Mouse (Mus musculus) urinary bladder, postnatal 14 days (tissue): ENCODE results near the gene Sgsh.

ENCODE experiments used
- DNase-seq: peaks from one replicate; pipeline ENCODE4 v3.0.0; 2021; ENCODE audit warnings: low spot score

The Sgsh gene

DNA sequence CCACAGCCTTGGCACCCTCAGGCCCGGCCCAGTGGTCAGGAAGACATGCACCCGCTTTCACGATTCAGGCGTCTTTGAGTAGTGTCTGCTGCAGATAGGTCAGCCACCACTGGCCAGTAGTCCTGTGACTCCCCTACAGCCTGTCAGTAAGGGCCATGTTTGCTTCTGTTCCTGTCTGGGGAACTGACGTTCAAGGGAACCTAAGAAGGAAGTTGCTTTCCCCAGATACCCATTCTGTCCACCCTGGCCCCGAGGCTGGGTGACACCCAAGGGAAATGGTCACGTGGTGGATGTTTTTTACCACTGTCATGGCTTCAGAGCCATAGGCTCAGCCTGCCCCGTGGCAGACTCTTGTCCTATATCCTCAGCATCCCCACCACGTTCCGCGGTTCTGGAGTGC lies 22.0 kb upstream of the Sgsh start:
- no peak for DNase-seq

GRCm38 (mm10) chr11:119375425-119375824 lies 20.1 kb upstream of the Sgsh start:
- no peak for DNase-seq

DNA sequence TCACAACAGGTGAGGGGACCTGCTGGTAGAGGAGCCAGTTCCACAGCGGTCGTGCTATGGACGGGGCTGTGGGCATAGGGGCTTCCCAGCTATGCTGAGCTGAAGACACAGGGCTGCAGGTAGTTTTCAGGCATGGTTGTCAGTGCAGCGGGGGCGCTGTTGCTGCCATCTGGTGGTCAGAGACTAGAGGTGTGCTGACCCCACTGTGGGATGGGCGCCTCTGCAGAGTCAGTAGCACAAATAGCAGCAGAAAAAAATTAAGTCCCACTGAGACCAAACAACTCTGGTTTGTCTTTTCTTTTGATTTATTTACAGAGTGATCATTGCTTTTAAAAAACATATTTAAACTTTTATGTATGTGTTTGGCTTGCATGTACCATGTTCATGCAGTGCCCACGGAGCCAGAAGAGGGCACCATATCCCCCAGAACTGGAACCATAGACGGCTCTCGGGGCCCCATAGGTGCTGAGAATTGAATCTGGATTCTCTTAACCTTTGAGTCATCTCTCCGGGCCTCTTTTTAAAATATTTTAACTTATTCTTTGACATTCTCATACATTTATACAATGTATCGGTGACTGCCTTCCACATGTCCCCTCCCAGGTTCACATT lies 8.3 kb upstream of the Sgsh start:
- peak; percentile 66 for DNase-seq

DNA sequence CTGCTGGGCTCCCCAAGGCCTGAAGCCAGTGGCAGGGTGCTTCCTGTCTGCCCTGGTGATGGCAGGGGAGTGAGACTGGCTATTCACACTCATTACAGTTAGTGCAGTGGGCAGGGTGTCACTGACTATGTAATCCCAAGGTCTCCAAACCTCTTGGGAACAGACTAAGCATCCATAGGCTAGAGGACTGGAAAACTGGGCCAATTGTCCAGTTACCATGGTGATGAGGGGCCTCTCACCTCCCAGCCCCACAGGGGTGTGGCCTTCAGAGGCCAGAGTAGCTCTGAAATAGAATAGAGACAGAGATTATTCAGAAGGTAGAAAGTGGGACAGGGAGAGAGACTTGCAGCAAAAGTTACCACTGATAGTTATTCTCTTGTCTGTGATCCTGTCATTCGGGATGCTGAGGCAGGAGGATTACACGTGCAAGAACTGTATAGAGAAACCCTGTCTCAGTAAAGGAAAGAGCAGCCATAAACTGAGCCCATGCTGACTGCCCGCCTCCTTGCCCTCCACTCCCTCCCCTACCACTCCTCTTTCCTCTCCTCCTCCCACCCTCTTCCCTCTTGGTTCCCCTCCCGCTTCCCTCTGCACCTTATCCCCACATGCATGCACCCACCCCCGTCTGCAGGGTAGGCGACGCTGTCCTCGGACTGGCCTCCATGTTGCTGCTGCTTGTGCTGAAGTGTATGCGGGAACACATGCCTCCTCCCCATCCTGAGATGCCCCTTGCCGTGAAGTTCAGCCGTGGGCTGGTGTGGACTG lies 7.6 kb upstream of the Sgsh start:
- no peak for DNase-seq

DNA sequence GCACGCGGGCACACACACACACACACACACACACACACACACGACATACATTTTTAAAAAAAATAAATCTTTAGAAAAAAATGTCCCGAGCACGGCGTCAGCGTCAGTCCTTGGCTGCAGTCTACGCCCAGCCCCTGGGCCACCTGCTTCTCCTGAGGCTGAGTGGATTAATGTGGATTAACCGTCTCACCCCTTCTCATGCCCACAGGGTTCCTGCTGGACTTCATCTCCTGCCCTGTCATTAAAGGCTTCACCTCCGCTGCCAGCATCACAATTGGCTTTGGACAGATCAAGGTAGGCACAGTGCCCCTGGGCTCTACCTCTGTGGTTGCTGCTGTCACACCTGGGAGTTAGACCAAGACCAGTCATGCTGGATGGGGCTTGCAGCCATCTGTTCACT lies 3.8 kb upstream of the Sgsh start:
- DNase-seq = no peak

DNA sequence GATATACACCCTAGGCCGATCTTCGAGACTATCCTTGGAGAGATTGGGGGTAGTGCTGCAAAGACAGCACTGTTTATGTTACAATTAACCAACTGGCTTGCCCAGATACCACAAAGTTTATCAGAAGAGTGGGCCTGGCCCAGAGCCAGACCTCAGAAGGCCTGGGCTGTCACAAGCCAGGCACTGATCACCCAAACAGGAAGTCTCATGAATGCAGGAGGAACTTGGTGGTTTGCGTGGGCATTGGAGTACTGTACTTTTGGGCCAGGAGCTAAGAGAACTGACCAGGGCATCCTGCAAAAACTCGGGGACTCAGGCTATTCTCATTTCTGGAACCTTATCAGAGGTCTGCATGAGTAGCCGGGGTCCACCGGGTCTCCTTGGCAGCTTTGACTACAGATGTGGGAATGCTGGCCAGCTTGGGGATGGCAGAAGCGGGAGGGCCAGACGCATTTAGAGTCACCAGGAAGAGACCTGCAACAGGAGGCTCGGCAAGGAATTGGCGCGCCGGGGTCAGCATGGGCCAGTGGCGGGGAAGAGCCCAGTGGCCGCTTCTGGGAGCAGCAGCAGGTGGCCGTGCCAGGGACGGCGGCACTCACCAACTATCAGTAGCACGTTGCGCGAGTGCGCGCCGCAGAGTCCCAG lies 416 bp downstream of the Sgsh start:
- DNase-seq = peak; percentile 57

GRCm38 (mm10) chr11:119353946-119354345 lies 1.4 kb downstream of the Sgsh start:
- no peak for DNase-seq

DNA sequence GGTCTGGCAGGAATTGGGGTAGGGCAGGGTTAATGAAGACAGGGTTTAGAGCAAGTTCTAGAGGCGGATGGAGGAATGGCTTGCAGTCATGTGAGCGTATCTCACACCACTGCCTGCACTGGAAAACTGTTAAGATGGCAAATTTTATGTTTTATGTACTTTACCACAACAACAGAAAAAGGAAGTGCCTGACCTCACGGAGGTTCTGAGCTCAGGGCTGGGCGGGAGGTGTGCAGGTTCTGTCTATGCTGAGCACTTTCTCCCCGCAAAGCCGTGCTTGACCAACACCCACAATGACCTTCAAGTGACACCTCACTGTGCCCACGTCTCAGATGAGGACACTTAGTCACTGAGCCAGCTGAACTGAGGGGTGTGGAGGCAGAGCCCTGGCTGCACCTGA lies 3.2 kb downstream of the Sgsh start:
- DNase-seq = no peak

GRCm38 (mm10) chr11:119347125-119347524 lies 8.2 kb downstream of the Sgsh start:
- no peak for DNase-seq

- DNase-seq = no peak
Observed at GRCm38 (mm10) chr11:119344865-119345264, 10.5 kb downstream of the Sgsh start.

GRCm38 (mm10) chr11:119344178-119344577 lies 11.2 kb downstream of the Sgsh start:
- no peak for DNase-seq

DNA sequence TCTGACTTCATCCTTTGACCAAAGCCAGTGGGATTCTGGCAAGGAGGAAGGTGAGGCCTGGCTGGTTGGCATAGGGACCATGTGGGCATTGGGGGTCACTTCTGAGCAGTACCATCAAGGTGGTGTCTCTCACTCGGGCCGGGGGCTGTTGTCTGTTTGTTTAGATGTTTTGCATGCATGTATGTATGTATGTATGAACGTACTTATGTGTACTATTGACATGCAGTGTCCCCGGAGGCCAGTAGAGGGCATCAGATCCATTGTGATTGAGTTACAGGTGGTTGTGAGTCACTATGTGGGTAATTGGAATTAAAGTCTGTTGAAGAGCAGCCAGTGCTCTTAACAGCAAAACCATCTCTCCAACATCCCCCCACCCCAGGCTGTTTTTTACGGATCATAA lies 15.7 kb downstream of the Sgsh start:
- peak; percentile 78 for DNase-seq

DNA sequence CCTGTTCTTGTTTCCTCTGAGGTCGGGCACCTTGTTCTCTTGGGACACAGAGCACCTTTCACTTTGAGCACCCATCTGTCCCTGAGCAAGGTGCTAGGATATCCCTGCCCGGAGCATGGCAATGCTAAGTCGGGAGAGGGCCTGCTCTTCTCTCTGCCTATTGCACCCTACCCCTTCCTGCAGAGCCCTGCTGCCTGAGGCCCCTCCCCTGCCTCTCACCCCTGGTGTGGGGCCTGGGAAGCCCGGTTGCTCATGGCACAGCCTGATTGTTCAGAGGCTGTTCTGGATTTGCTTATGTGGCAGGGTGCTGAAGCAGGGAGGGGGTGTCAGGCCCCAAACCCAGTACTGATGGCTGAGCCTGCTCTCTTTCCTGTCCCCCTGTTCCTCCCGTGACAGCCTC lies 16.2 kb downstream of the Sgsh start:
- no peak for DNase-seq

- no peak for DNase-seq
Observed at GRCm38 (mm10) chr11:119338271-119339059, 16.9 kb downstream of the Sgsh start.

DNA sequence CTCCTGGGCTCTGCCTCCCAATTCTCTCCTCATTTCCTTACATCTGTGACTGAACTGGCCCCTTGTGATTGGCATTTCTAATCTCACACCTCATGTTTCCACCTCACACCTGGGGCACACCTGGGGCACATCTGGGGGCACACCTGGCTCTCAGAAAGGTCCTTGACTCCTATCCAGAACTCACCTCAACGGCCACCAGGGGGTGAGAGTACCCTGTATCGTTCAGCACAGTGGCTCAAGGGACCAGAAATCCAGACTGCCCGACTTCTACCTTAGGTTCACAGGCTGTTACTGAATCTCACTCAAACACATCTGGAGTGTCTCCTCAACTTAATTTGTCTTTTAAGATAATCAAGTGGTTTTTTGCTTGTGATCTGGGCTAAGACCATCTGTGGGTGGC lies 23.4 kb downstream of the Sgsh start:
- no peak for DNase-seq

DNA sequence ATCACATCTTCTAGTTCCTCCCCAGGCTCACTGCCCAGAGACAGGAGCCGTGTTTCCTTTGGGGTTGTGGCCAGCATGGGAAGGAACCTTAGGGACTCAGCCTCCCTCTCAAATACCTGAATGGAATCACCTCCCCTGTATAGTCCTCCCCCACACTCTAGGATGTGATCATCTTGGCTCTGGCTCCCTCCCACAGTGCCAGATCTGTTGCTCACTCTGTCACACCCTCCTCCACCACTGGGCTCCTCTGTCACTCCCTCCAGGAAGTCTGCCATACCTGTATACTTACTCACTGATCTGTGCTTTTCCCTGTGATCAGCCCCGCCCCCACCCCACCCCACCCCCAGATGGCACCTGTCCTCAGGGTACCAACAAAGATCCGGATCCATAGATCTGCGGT lies 24.7 kb downstream of the Sgsh start:
- no peak for DNase-seq

- DNase-seq = no peak
Observed at GRCm38 (mm10) chr11:119325068-119325467, 30.3 kb downstream of the Sgsh start.

DNA sequence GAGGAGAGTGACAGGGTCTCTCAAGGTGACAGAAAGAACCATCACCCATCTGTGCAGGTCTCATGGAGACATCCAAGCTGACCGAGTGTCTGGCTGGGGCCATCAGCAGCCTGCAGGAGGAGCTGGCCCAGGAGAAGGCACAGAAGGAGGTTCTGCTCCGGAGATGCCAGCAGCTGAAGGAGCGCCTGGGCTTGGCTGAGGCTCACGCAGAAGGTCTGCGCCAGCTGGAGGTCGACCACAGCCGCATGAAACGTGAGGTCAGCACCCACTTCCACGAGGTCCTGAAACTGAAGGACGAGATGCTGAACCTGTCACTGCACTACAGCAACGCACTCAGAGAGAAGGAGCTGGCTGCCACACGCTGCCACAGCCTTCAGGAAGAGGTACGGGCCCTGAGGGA lies 32.8 kb downstream of the Sgsh start:
- DNase-seq = no peak

DNA sequence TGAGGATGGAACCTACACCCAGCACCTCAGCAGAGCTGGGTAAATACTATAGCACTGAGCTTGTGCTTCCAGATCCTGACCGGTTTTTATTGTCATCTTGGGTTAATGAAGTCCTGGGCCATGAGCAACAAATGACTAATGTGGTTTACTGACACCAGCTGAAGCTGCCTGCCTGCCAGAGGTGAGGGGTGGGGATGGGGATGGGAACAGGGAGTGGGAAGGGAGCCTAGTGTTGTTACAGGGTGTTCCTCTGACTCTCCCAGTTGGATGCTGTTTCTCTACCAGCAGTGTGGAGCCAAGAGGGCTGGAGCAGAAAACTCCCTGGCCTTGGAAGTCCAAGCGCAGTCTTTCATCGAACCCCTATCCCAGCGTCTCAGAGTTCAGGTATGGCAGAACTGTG lies 38.6 kb downstream of the Sgsh start:
- DNase-seq = peak; percentile 46

- no peak for DNase-seq
Observed at GRCm38 (mm10) chr11:119314252-119314936, 40.9 kb downstream of the Sgsh start.

- DNase-seq = no peak
Observed at GRCm38 (mm10) chr11:119310621-119311020, 44.7 kb downstream of the Sgsh start.

- no peak for DNase-seq
Observed at GRCm38 (mm10) chr11:119307916-119308315, 47.4 kb downstream of the Sgsh start.
